Mouse (Mus musculus): ENCODE results near the gene Tmem51.
A peak's percentile ranks its signal among the peaks of the same experiment; 100 is the strongest.

The Tmem51 gene

GRCm38 (mm10) chr4:142084131-142084899 is at the start of gene Tmem51:
TSS of gene Tmem51 (minus strand) at chr4:142084304.
- DNase-seq (ENCODE audit: low spot score), result peak; percentile 63

- DNase-seq (ENCODE audit: low spot score), result no peak
Observed at GRCm38 (mm10) chr4:142130162-142130561, 46.1 kb upstream of the Tmem51 start.

DNA sequence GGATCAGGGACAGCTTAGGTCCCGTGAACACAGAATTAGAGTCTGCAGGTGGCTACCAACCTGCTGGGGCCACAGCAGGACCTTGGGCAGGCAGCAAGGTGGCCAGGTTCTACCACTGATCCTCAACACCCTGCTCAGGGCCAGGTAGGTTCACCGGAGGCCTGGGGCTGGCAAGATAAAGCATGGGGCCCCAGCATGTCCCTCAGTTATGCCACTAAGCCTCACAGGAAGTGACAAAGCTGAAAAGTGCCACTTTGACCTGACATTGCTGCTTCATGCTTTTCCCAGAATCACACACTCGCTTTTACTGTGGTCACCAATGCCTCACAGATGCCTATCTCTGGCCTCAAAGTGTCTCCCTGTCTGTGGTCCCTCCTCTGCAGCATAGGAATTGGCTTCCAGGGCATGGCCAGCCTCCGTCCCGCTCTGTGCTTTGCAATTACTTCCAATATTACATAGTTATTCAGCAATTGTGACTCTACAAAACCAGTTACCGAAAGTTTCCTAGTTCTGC is 43.2 kb upstream of the Tmem51 start:
- DNase-seq (ENCODE audit: low spot score), result no peak

- DNase-seq (ENCODE audit: low spot score), result no peak
Observed at GRCm38 (mm10) chr4:142126641-142127274, 42.7 kb upstream of the Tmem51 start.

- DNase-seq (ENCODE audit: low spot score), result no peak
Observed at GRCm38 (mm10) chr4:142121164-142121563, 37.1 kb upstream of the Tmem51 start.

DNA sequence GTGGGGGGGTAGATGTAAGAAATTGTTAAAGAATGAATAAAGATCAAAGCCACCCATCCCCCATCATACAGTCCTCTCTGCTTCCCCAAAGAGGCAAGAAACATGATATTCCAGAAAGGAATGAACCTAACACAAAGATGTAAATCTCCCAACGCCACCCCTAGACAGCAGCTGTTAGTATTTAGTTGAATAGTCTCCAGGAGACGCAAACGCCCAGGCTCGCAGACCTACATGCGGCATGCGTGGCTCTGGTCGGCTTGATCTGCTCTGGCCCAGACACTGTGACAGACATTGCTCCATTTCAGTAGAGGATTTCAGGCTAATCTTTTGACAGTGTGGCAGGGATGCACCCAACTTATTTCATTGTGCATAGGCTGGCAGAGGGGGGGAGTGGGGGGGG is 34.4 kb upstream of the Tmem51 start:
- DNase-seq (ENCODE audit: low spot score), result no peak

DNA sequence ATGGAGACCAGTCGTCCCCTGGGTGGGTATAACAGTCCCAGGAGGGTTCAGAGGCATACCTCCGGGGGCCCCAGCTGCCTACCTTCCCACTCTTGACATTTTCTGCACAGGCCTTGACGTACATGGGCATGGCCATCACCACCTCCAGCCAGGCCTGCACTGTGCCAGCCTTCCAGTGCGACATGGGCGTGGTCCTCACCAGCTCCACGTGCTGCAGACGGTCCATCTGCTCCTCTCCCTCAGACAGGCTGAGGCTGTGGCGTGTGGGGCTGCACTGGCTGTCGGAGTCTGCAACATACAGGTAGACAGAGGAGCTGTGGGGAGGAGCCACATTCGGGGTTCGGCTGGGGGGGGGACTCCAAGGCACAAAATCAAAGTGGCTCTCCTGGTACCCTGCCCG is 33.9 kb upstream of the Tmem51 start:
- no peak for DNase-seq (ENCODE audit: low spot score)

- DNase-seq (ENCODE audit: low spot score), result no peak
Observed at GRCm38 (mm10) chr4:142113306-142113705, 29.2 kb upstream of the Tmem51 start.

DNA sequence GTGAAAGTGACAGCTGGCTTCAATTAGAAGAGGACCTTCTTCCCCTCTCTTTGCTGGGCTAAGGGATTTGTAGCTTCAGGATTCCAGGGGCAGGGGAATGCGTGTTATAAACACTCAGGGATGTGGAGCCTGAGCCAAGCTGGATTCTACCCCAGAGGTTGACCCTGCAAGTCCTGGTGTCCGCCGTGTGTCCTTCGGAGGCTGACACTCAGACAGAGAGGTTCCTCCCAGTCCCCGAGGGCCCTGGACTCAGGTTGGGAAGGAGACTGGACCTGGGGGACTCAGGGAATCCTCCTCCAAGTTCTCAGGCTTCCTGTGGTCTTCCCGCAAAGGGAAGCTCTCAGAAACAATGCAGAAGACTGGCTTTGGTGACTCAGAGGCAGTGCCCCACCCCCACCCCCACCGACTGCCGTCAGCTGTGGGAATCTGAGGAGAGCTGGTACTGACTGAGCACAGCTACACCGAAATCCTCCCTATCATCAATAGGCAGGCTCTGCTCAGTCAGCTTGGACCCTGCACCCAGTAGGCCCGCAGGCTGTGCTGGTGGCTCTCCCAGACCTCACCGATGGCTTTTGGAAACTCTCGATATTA is 19.1 kb upstream of the Tmem51 start:
- no peak for DNase-seq (ENCODE audit: low spot score)

DNA sequence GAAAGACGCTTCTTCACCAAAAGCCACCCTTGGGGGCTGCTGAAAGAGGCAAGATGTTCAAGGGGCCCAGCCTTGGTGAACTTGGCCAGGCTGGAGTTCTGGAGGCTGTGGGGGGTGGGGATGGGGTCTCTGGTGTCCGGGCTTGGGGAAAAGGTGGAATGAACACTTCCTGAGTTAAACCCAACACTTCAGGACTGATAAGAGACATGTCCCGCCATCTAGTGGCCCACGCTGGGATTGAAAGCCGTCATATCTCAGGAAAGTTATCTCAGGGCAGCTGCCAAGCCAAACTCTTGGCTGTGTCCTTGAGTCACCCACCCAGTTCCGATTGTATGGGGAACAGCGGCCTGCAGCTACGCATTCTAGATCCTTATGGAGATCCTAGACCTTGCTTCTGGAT is 14.2 kb upstream of the Tmem51 start:
- peak; percentile 87 for DNase-seq (ENCODE audit: low spot score)

GRCm38 (mm10) chr4:142097871-142098270 is 13.8 kb upstream of the Tmem51 start:
- DNase-seq (ENCODE audit: low spot score), result no peak

DNA sequence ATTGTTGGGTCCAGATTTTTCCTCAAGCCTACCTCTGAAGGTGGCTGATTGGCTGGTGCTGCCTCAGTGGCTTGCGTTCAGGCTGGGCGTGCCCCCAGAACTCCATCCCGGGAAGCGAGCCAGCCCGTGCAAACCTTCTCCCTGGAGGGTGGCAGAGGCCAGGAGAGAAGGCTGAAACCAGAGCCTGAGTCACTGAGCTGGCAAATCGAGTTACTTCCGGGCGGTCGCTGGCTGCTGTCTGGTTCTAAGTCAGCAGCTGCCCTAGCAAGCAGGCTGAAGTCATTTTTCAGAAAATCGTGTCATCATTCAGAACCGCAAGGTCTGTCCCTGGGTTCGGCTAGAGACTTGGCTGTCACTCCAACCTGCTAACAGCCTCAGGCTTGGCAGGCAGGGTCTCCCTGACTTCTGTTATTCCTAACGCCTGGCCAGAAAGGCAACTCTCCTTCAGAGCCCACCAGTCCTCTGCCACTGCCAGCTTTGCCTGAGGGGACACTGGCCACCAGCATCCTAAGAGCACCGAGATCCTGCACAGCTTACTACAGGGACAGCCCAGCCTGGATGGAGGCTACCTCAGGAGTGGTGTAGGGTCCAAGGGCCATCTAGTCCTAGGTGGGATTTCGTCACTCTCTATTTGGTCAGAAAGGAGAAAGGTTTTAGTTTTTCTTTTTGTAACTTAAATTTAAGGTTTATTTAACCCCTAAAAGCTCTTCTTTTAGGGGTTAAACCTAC is 11.6 kb upstream of the Tmem51 start:
- DNase-seq (ENCODE audit: low spot score), result peak; percentile 77

- no peak for DNase-seq (ENCODE audit: low spot score)
Observed at GRCm38 (mm10) chr4:142094386-142094785, 10.3 kb upstream of the Tmem51 start.

GRCm38 (mm10) chr4:142091100-142091499 is 7.0 kb upstream of the Tmem51 start:
- DNase-seq (ENCODE audit: low spot score), result no peak

DNA sequence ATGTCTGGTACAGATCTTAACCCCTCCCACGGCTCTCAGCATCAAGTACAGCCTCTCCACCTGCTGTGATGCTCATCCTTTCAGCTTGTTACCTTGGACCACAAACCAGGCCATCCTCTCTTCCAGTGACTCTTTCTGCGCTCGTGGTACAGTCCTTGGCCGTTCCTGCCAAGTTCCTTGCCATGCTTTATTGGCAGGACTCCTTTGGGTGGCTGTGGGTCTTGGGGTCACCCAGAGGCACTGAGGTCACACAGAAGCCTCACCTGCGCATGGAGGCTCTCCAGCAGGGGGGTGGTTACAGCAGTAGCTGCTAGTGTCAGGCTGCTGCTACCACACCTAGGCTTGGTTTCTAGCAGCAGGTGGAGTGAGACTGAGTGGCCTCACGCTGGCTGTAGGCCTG is 5.9 kb upstream of the Tmem51 start:
- DNase-seq (ENCODE audit: low spot score), result no peak

DNA sequence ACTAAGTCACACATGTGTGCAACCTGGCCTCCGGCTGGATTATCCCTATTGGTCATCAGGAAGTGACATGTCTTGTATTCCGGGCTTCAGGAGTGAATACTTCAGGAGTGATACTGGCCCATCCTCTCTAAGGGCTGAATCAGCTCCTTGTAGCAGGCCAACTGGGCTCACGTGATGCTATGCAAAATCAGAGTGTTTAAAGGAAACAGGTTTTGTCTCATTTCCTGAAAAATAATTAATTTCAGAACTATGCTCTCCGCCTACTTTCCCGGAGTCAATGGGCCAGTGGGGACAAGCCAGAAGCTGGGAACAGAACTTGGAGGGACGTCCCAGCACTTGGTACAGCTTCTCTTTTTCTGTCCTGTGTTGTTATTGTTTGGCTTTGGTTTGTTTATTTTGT is 4.7 kb upstream of the Tmem51 start:
- DNase-seq (ENCODE audit: low spot score), result no peak

DNA sequence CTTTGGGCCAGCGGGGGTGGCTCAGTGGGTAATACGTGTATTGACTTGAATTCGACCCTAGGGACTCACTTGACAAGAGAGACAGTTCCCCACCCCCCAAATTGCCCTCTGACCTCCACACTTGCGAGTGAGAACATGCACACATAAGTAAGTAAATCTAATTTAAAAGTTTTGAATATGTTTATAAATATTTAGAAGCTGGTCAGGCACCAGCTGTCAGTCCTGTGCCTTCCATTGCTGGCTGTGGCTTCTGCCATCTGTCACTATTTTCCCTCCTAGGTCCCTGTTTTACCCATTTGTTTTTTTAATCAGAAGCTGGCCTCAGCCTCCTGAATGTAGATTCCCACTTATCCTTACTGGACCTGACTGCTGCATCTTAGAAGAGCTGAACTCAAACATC is 4.3 kb upstream of the Tmem51 start:
- DNase-seq (ENCODE audit: low spot score), result no peak

GRCm38 (mm10) chr4:142084936-142085563 is 946 bp upstream of the Tmem51 start:
- no peak for DNase-seq (ENCODE audit: low spot score)

DNA sequence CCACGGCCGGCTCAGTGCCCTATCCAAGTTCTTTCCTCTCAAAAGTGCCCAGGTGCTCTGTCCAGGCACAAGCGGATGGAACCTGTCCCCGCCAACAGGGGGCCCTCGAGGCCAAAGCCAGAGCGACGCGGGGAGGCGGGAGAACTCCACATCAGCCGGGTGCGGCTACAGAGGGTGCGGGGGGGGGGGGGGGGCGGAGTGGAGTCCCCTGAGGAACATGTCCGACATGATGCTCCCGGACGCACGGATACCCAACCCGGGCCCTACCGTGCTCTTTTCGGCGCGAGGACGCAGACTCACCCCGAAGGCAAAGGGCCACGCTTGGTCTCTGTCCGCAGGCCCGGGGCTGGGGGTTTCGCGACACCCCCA is 358 bp downstream of the Tmem51 start:
- DNase-seq (ENCODE audit: low spot score), result peak; percentile 70

GRCm38 (mm10) chr4:142083193-142083592 is 911 bp downstream of the Tmem51 start:
- DNase-seq (ENCODE audit: low spot score), result no peak

DNA sequence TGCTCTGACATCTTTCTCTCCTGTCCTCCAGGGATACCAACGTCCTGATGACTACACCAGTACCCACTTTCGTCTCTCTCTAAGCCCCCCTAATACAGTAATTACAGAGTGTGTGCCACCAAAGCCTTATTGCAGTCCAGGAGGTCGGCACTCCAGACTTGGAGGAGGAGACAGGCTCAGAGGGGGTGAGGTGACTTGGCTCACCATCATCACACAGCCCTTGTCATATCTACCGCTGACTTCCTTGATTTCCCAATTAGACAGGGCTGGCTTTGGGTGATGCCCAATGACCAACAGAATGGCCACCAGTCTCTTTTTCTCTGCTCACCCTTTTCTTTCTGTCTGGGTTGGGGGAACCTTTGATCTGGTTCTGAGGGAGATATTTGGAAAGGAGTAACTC is 1.4 kb downstream of the Tmem51 start:
- no peak for DNase-seq (ENCODE audit: low spot score)

DNA sequence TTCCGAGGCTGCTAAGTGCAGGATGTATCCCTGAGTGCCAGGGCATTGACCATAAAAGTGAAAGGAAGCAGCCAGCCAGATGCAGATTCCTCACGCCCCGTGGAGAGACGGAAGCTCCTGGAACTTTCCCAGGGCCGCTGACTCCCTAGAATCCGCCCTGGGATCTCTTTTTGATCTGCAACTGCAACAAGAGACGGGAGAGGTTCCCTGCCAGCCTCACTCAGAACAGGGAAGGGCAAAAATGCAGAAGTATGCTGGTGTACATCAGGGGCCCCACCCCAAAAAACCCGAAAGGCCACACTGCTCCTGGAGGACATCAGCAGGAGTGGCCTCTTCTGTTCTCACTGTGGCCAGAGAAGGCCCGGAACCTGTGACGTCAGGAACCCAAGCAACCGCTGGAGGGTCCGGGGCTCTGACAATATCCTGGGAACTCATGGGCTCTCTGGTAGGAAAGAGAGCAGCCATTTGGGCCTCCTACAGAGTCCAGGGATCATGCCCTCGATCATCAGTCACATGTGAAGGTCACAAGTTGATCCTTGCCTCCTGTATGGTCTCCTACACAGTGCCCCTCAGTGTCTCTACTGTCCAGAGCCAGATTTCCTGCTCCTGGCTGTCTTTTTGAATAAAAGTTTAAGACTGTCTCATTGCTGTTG is 2.3 kb downstream of the Tmem51 start:
- DNase-seq (ENCODE audit: low spot score), result no peak

All from retina, embryonic 14.5 days (tissue).